Mouse (Mus musculus): ENCODE results near the gene Ptov1. TPM values are rescaled to one million over a fixed set of nuclear protein-coding genes. Genes with fewer than 3 reads are reported as not detected.
A peak's percentile ranks its signal among the peaks of the same experiment; 100 is the strongest.

Ptov1 gene
- total RNA-seq, 1 experiment: 144 TPM

- no peak for TF ChIP-seq ZNF384 (IDR thresholded peaks at IDR 0.05; ENCODE audit: low read depth, low read length)
- TF ChIP-seq ZC3H11A (IDR thresholded peaks at IDR 0.05; ENCODE audit: borderline replicate concordance, low read depth, low read length): no peak
- no peak for TF ChIP-seq CHD2 (IDR thresholded peaks at IDR 0.05; ENCODE audit: low read depth, low read length)
- TF ChIP-seq HCFC1 (IDR thresholded peaks at IDR 0.05; ENCODE audit: borderline replicate concordance, insufficient read depth, low read length): no peak
- no peak for TF ChIP-seq MAFK (IDR thresholded peaks at IDR 0.05; ENCODE audit: insufficient read depth, low read depth, low read length)
- Histone ChIP-seq H3K9ac (ENCODE audit: insufficient read depth, low read depth, low read length, poor library complexity, severe bottlenecking) (no peak overlapping the region), H3K4me3 (ENCODE audit: insufficient read depth in 1 of 2, low read depth in 1 of 2, low read length in 2 of 2, poor library complexity in 1 of 2, severe bottlenecking in 1 of 2) (no peak overlapping the region), H3K36me3 (ENCODE audit: control insufficient read depth, insufficient read depth, low read length, poor library complexity, severe bottlenecking) (peaks cover 26% of the 10 kb centered on the region; the same call in 1 of the 2 replicates), H3K27ac (ENCODE audit: insufficient read depth, low read depth, low read length, poor library complexity, severe bottlenecking) (no peak overlapping the region), H3K9me3 (ENCODE audit: control insufficient read depth, insufficient read depth, low read depth, low read length) (no peaks in the 10 kb centered on the region), H3K4me1 (ENCODE audit: control insufficient read depth in 2 of 2, insufficient read depth in 2 of 2, low read length in 2 of 2, poor library complexity in 1 of 2) (peaks cover 3 to 36% of the 10 kb centered on the region in 2 experiments)
- in situ Hi-C loops (cut with MboI; ENCODE audit: low sequenced_read_pairs in 2 of 2, unreplicated experiment in 2 of 2): no loop called here
- no peak for DNase-seq (ENCODE audit: low read depth, low spot score)
These were observed 47.7 kb downstream of the Ptov1 start for GRCm38 (mm10) chr7:44821666-44822448.

- Histone ChIP-seq H3K9ac (ENCODE audit: insufficient read depth, low read depth, low read length, poor library complexity, severe bottlenecking) (peak overlapping the region; percentile 18; the same call in 1 of the 2 replicates), H3K9me3 (ENCODE audit: control insufficient read depth, insufficient read depth, low read depth, low read length) (no peaks in the 10 kb centered on the region), H3K4me3 (ENCODE audit: insufficient read depth in 1 of 2, low read depth in 1 of 2, low read length in 2 of 2, poor library complexity in 1 of 2, severe bottlenecking in 1 of 2) (no peak overlapping the region), H3K27ac (ENCODE audit: insufficient read depth, low read depth, low read length, poor library complexity, severe bottlenecking) (no peak overlapping the region), H3K4me1 (ENCODE audit: control insufficient read depth in 2 of 2, insufficient read depth in 2 of 2, low read length in 2 of 2, poor library complexity in 1 of 2) (peaks cover 3 to 33% of the 10 kb centered on the region in 2 experiments), H3K36me3 (ENCODE audit: control insufficient read depth, insufficient read depth, low read length, poor library complexity, severe bottlenecking) (peaks cover 19% of the 10 kb centered on the region; the same call in 1 of the 2 replicates)
- in situ Hi-C loops (cut with MboI; ENCODE audit: low sequenced_read_pairs in 2 of 2, unreplicated experiment in 2 of 2): no loop called here
- TF ChIP-seq ZC3H11A (IDR thresholded peaks at IDR 0.05; ENCODE audit: borderline replicate concordance, low read depth, low read length): no peak
- no peak for TF ChIP-seq CHD2 (IDR thresholded peaks at IDR 0.05; ENCODE audit: low read depth, low read length)
- no peak for TF ChIP-seq ZNF384 (IDR thresholded peaks at IDR 0.05; ENCODE audit: low read depth, low read length)
- TF ChIP-seq HCFC1 (IDR thresholded peaks at IDR 0.05; ENCODE audit: borderline replicate concordance, insufficient read depth, low read length): no peak
- no peak for TF ChIP-seq MAFK (IDR thresholded peaks at IDR 0.05; ENCODE audit: insufficient read depth, low read depth, low read length)
- DNase-seq (ENCODE audit: low read depth, low spot score): no peak
These were observed 49.1 kb downstream of the Ptov1 start for GRCm38 (mm10) chr7:44820525-44820924.

- Histone ChIP-seq H3K9me3 (ENCODE audit: control insufficient read depth, insufficient read depth, low read depth, low read length) (no peaks in the 10 kb centered on the region), H3K27ac (ENCODE audit: insufficient read depth, low read depth, low read length, poor library complexity, severe bottlenecking) (no peak overlapping the region), H3K4me3 (ENCODE audit: insufficient read depth in 1 of 2, low read depth in 1 of 2, low read length in 2 of 2, poor library complexity in 1 of 2, severe bottlenecking in 1 of 2) (peak overlapping the region; percentile 94 to 99; a peak in 1 of 4 replicates), H3K4me1 (ENCODE audit: control insufficient read depth in 2 of 2, insufficient read depth in 2 of 2, low read length in 2 of 2, poor library complexity in 1 of 2) (peaks cover 3 to 32% of the 10 kb centered on the region in 2 experiments), H3K36me3 (ENCODE audit: control insufficient read depth, insufficient read depth, low read length, poor library complexity, severe bottlenecking) (peaks cover 17% of the 10 kb centered on the region; the same call in 1 of the 2 replicates), H3K9ac (ENCODE audit: insufficient read depth, low read depth, low read length, poor library complexity, severe bottlenecking) (peak overlapping the region; percentile 5; the same call in 1 of the 2 replicates)
- in situ Hi-C loops (cut with MboI; ENCODE audit: low sequenced_read_pairs in 2 of 2, unreplicated experiment in 2 of 2): no loop called here
- DNase-seq (ENCODE audit: low read depth, low spot score): no peak
- no peak for TF ChIP-seq ZNF384 (IDR thresholded peaks at IDR 0.05; ENCODE audit: low read depth, low read length)
- no peak for TF ChIP-seq HCFC1 (IDR thresholded peaks at IDR 0.05; ENCODE audit: borderline replicate concordance, insufficient read depth, low read length)
- no peak for TF ChIP-seq ZC3H11A (IDR thresholded peaks at IDR 0.05; ENCODE audit: borderline replicate concordance, low read depth, low read length)
These were observed 49.7 kb downstream of the Ptov1 start for GRCm38 (mm10) chr7:44819863-44820262.

DNA sequence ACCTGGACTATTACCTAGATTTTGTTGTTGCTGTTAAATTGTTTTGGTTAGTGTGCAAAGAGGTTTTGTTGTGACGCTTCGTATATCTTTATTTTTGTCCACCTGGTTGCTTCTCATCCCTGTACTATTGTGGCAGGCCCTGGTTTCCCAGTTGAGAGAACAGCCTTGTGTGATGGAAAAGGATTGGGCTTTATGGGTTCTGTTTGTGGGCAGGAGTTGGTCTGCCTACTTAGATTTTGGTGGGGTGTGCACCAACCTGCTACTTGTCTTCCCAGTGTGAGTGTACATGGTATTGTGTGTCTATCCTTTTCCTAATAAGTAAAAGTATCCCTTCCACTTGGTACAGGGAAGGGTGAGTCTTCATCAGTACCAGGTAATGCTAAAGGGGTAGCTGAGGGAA lies 50.2 kb downstream of the Ptov1 start:
- Histone ChIP-seq H3K27ac (ENCODE audit: insufficient read depth, low read depth, low read length, poor library complexity, severe bottlenecking) (no peak overlapping the region), H3K9me3 (ENCODE audit: control insufficient read depth, insufficient read depth, low read depth, low read length) (no peaks in the 10 kb centered on the region), H3K9ac (ENCODE audit: insufficient read depth, low read depth, low read length, poor library complexity, severe bottlenecking) (peak overlapping the region; percentile 70), H3K36me3 (ENCODE audit: control insufficient read depth, insufficient read depth, low read length, poor library complexity, severe bottlenecking) (peaks cover 19% of the 10 kb centered on the region; the same call in 1 of the 2 replicates), H3K4me1 (ENCODE audit: control insufficient read depth in 2 of 2, insufficient read depth in 2 of 2, low read length in 2 of 2, poor library complexity in 1 of 2) (peaks cover 3 to 33% of the 10 kb centered on the region in 2 experiments), H3K4me3 (ENCODE audit: insufficient read depth in 1 of 2, low read depth in 1 of 2, low read length in 2 of 2, poor library complexity in 1 of 2, severe bottlenecking in 1 of 2) (peak overlapping the region; percentile 94 to 99)
- in situ Hi-C loops (cut with MboI; ENCODE audit: low sequenced_read_pairs in 2 of 2, unreplicated experiment in 2 of 2): no loop called here
- no peak for TF ChIP-seq CHD2 (IDR thresholded peaks at IDR 0.05; ENCODE audit: low read depth, low read length)
- TF ChIP-seq HCFC1 (IDR thresholded peaks at IDR 0.05; ENCODE audit: borderline replicate concordance, insufficient read depth, low read length): no peak
- no peak for TF ChIP-seq ZNF384 (IDR thresholded peaks at IDR 0.05; ENCODE audit: low read depth, low read length)
- TF ChIP-seq MAFK (IDR thresholded peaks at IDR 0.05; ENCODE audit: insufficient read depth, low read depth, low read length): no peak
- no peak for TF ChIP-seq ZC3H11A (IDR thresholded peaks at IDR 0.05; ENCODE audit: borderline replicate concordance, low read depth, low read length)
- DNase-seq (ENCODE audit: low read depth, low spot score): no peak
